Mouse (Mus musculus): ENCODE measurements at regions not wholly inside any gene's neighbourhood (a gene's known extent, or its start where the extent isn't known, plus 50 kb on each side); places are given as distances from the start of the nearest gene placed in this dataset.

GRCm38 (mm10) chr2:174575546-174575945, 67.8 kb upstream of the Zfp831 start:
- TF ChIP-seq CTCF (IDR thresholded peaks at IDR 0.05 in 2 of 3, conservative IDR thresholded peaks at IDR 0.05 in 1 of 3; ENCODE audit: control insufficient read depth in 1 of 3, insufficient read depth in 1 of 3, low read depth in 2 of 3, low read length in 3 of 3, poor library complexity in 1 of 3, severe bottlenecking in 1 of 3) (no peak), MAX (IDR thresholded peaks at IDR 0.05; ENCODE audit: low read length) (no peak), SIN3A (IDR thresholded peaks at IDR 0.05; ENCODE audit: low read length) (no peak), POLR2A (IDR thresholded peaks at IDR 0.05; ENCODE audit: control insufficient read depth in 1 of 2, insufficient read depth in 1 of 2, low read depth in 1 of 2, low read length in 2 of 2, poor library complexity in 1 of 2) (no peak), USF1 (IDR thresholded peaks at IDR 0.05; ENCODE audit: low read depth, low read length) (no peak), EP300 (IDR thresholded peaks at IDR 0.05; ENCODE audit: low read depth in 1 of 2, low read length in 2 of 2) (no peak), CHD2 (IDR thresholded peaks at IDR 0.05; ENCODE audit: low read length) (no peak), MXI1 (IDR thresholded peaks at IDR 0.05; ENCODE audit: low read depth, low read length) (no peak), ZC3H11A (IDR thresholded peaks at IDR 0.05; ENCODE audit: low read depth, low read length) (no peak), JUND (IDR thresholded peaks at IDR 0.05; ENCODE audit: low read depth, low read length) (no peak), E2F4 (IDR thresholded peaks at IDR 0.05; ENCODE audit: borderline replicate concordance, low read depth, low read length) (no peak), MAZ (IDR thresholded peaks at IDR 0.05; ENCODE audit: low read depth, low read length) (no peak), POLR2AphosphoS2 (IDR thresholded peaks at IDR 0.05; ENCODE audit: low read length) (no peak), ZMIZ1 (IDR thresholded peaks at IDR 0.05; ENCODE audit: low read depth, low read length) (no peak)

Data from MEL (cell line).